In genomic region chr12:108219825-108220616, GRCm38 (mm10) we compare ENCODE assay signal across 11 mouse cellular contexts. TPM values are rescaled to one million over a fixed set of nuclear protein-coding genes. Genes with fewer than 3 reads are reported as not detected.
DNase-seq lines count a peak whose midpoint lies in the region; ATAC-seq and TF ChIP-seq lines count a peak whose summit lies in the region.
"Had no signal": no experiment of that assay in that cellular context is flagged by ENCODE, and none has a peak within 500 bp of the region (broad histone marks: within the 10 kb centered on the region; RNA-seq: fewer than 3 reads in every experiment).

No protein-coding gene starts in this region.

- no peak overlapping the region for H3K4me3 ChIP-seq in kidney, embryonic 15.5 days (replicated peaks)
- H3K4me3 ChIP-seq in forebrain, embryonic 13.5 days = no peak overlapping the region
- H3K4me3 ChIP-seq in hindbrain, embryonic 16.5 days (ENCODE audit: low read length) = no peak overlapping the region
- H3K4me3 ChIP-seq in midbrain, postnatal 0 days (ENCODE audit: low read depth, low read length) = no peak overlapping the region

- no peak for TF ChIP-seq CTCF in midbrain, postnatal 0 days (IDR thresholded peaks at IDR 0.05)

- no peaks in the 10 kb centered on the region for H3K36me3 ChIP-seq in kidney, embryonic 15.5 days
- no peaks in the 10 kb centered on the region for H3K36me3 ChIP-seq in forebrain, embryonic 13.5 days (ENCODE audit: poor library complexity, severe bottlenecking)
- no peaks in the 10 kb centered on the region for H3K36me3 ChIP-seq in hindbrain, embryonic 16.5 days (ENCODE audit: control insufficient read depth, insufficient read depth, low read length)
- no peaks in the 10 kb centered on the region for H3K36me3 ChIP-seq in midbrain, postnatal 0 days (ENCODE audit: insufficient read depth, low read length)

- H3K4me1 ChIP-seq in kidney, embryonic 15.5 days = peaks cover 70% of the 10 kb centered on the region
- H3K4me1 ChIP-seq in forebrain, embryonic 13.5 days = peaks cover 85% of the 10 kb centered on the region
- peaks cover 57% of the 10 kb centered on the region for H3K4me1 ChIP-seq in hindbrain, embryonic 16.5 days (ENCODE audit: control insufficient read depth, insufficient read depth, low read depth, low read length)
- peaks cover 10% of the 10 kb centered on the region; the same call in 1 of the 2 replicates for H3K4me1 ChIP-seq in midbrain, postnatal 0 days (ENCODE audit: insufficient read depth, low read length)

- H3K9me3 ChIP-seq in kidney, embryonic 15.5 days (replicated peaks) = no peaks in the 10 kb centered on the region
- no peaks in the 10 kb centered on the region for H3K9me3 ChIP-seq in forebrain, embryonic 13.5 days (replicated peaks)
- no peaks in the 10 kb centered on the region for H3K9me3 ChIP-seq in hindbrain, embryonic 16.5 days (ENCODE audit: control insufficient read depth, low read length)
- H3K9me3 ChIP-seq in midbrain, postnatal 0 days (ENCODE audit: low read length) = no peaks in the 10 kb centered on the region

- no peak for DNase-seq in kidney, adult 18-20 months
- DNase-seq in midbrain, postnatal 0 days (ENCODE audit: low spot score) = no peak
- no peak for DNase-seq in retina, embryonic 14.5 days (ENCODE audit: low spot score)
- no peak for DNase-seq in testis, postnatal 14 days (ENCODE audit: low spot score)
- no peak for DNase-seq in frontal cortex, postnatal 10 days (ENCODE audit: low spot score in 2 of 2)
- DNase-seq: adrenal gland, postnatal 10 days; gastrocnemius, postnatal 10 days; liver, postnatal 0 days had no signal

- no peak overlapping the region for H3K9ac ChIP-seq in kidney, embryonic 15.5 days
- H3K9ac ChIP-seq in forebrain, embryonic 13.5 days = peak overlapping the region; percentile 34; the same call in 1 of the 2 replicates
- peak overlapping the region; percentile 33 for H3K9ac ChIP-seq in hindbrain, embryonic 16.5 days (ENCODE audit: low read depth, low read length)
- H3K9ac ChIP-seq in midbrain, postnatal 0 days (replicated peaks; ENCODE audit: low read length, poor library complexity, severe bottlenecking) = no peak overlapping the region
- H3K9ac ChIP-seq: liver, postnatal 0 days had no signal

- no peaks in the 10 kb centered on the region for H3K27me3 ChIP-seq in kidney, embryonic 15.5 days
- peaks cover 8% of the 10 kb centered on the region; the same call in 1 of the 2 replicates for H3K27me3 ChIP-seq in forebrain, embryonic 13.5 days
- no peaks in the 10 kb centered on the region for H3K27me3 ChIP-seq in hindbrain, embryonic 16.5 days (replicated peaks; ENCODE audit: control insufficient read depth, insufficient read depth, low read length)
- H3K27me3 ChIP-seq in midbrain, postnatal 0 days (ENCODE audit: insufficient read depth, low read length) = no peaks in the 10 kb centered on the region

- ATAC-seq in kidney, embryonic 15.5 days (replicated peaks; ENCODE audit: low FRiP score) = no peak
- no peak for ATAC-seq in forebrain, embryonic 13.5 days
- ATAC-seq in hindbrain, embryonic 16.5 days = no peak
- no peak for ATAC-seq in midbrain, postnatal 0 days (ENCODE audit: low FRiP score)
- ATAC-seq: liver, postnatal 0 days had no signal

- H3K4me2 ChIP-seq in kidney, embryonic 15.5 days = no peak overlapping the region
- H3K4me2 ChIP-seq in forebrain, embryonic 13.5 days = no peak overlapping the region
- H3K4me2 ChIP-seq in hindbrain, embryonic 16.5 days (ENCODE audit: low read length) = no peak overlapping the region
- no peak overlapping the region for H3K4me2 ChIP-seq in midbrain, postnatal 0 days (ENCODE audit: low read depth, low read length, poor library complexity, severe bottlenecking)

- 68% methylated on average over 21 of the region's 21 CpGs for WGBS in kidney, embryonic 15.5 days
- WGBS in forebrain, embryonic 13.5 days = 62% methylated on average over 19 of the region's 21 CpGs
- 51% methylated on average over 21 of the region's 21 CpGs for WGBS in hindbrain, embryonic 16.5 days
- 57% methylated on average over 21 of the region's 21 CpGs for WGBS in midbrain, postnatal 0 days

- 0 out of 2 replicates have a peak overlapping the region, but pooled peaks have one; percentile 14 for H3K27ac ChIP-seq in kidney, embryonic 15.5 days
- peak overlapping the region; percentile 75 for H3K27ac ChIP-seq in forebrain, embryonic 13.5 days
- peak overlapping the region; percentile 58 for H3K27ac ChIP-seq in hindbrain, embryonic 16.5 days (ENCODE audit: low read depth, low read length)
- H3K27ac ChIP-seq in midbrain, postnatal 0 days (ENCODE audit: low read depth, low read length) = 0 out of 2 replicates have a peak overlapping the region, but pooled peaks have one; percentile 7

RNA-seq across cellular contexts. Expression of gene Ccnk, which starts 40.6 kb away (rescaled TPM):
- polyA plus RNA-seq in kidney, embryonic 15.5 days (2015; fragmentation: Nextera tagmentation; extraction: Ambion mirVana) = 3.2 and 3.7 TPM in 2 replicates
- 4.5 and 5.3 TPM in 2 replicates for polyA plus RNA-seq in forebrain, embryonic 13.5 days (2015; fragmentation: Nextera tagmentation; extraction: Ambion mirVana)
- polyA plus RNA-seq in hindbrain, embryonic 16.5 days (2015; fragmentation: Nextera tagmentation; extraction: Ambion mirVana) = 2.2 and 2.6 TPM in 2 replicates
- 12.1 and 27.6 TPM in 2 replicates for total RNA-seq in midbrain, postnatal 0 days (2014; rRNA removed)
- polyA plus RNA-seq in midbrain, postnatal 0 days (2015; fragmentation: Nextera tagmentation; extraction: Ambion mirVana) = 2.1 and 2.2 TPM in 2 replicates

RNA-seq across cellular contexts. Expression of gene Setd3, which starts 40.9 kb away (rescaled TPM):
- polyA plus RNA-seq in kidney, embryonic 15.5 days (2015; fragmentation: Nextera tagmentation; extraction: Ambion mirVana) = 87.1 and 87.2 TPM in 2 replicates
- polyA plus RNA-seq in forebrain, embryonic 13.5 days (2015; fragmentation: Nextera tagmentation; extraction: Ambion mirVana) = 90.0 and 91.6 TPM in 2 replicates
- 93.6 and 97.6 TPM in 2 replicates for polyA plus RNA-seq in hindbrain, embryonic 16.5 days (2015; fragmentation: Nextera tagmentation; extraction: Ambion mirVana)
- 74.6 and 95.5 TPM in 2 replicates for total RNA-seq in midbrain, postnatal 0 days (2014; rRNA removed)
- 88.1 and 91.2 TPM in 2 replicates for polyA plus RNA-seq in midbrain, postnatal 0 days (2015; fragmentation: Nextera tagmentation; extraction: Ambion mirVana)

RNA-seq across cellular contexts. Expression of gene Ccdc85c, which starts 55.2 kb away (rescaled TPM):
- polyA plus RNA-seq in kidney, embryonic 15.5 days (2015; fragmentation: Nextera tagmentation; extraction: Ambion mirVana) = 7.7 and 8.1 TPM in 2 replicates
- polyA plus RNA-seq in forebrain, embryonic 13.5 days (2015; fragmentation: Nextera tagmentation; extraction: Ambion mirVana) = 16.2 and 17.4 TPM in 2 replicates
- polyA plus RNA-seq in hindbrain, embryonic 16.5 days (2015; fragmentation: Nextera tagmentation; extraction: Ambion mirVana) = 7.5 and 10.2 TPM in 2 replicates
- total RNA-seq in midbrain, postnatal 0 days (2014; rRNA removed) = 69.1 and 89.6 TPM in 2 replicates
- 16.6 and 19.9 TPM in 2 replicates for polyA plus RNA-seq in midbrain, postnatal 0 days (2015; fragmentation: Nextera tagmentation; extraction: Ambion mirVana)

Comparison
In these comparisons a context has a peak if more than half of its experiments do, and no peak if none do; other contexts are left out.
1. H3K27ac ChIP-seq: peak in every context shown above with its lines; median percentile 75 in forebrain, embryonic 13.5 days; 58 in hindbrain, embryonic 16.5 days; 14 in kidney, embryonic 15.5 days; 7 in midbrain, postnatal 0 days.
2. H3K9ac ChIP-seq: peak in forebrain, embryonic 13.5 days (single experiment) and hindbrain, embryonic 16.5 days (single experiment); none in kidney, embryonic 15.5 days (single experiment) and midbrain, postnatal 0 days (single experiment).